Mouse (Mus musculus) adrenal gland, postnatal 25 days (tissue): ENCODE measurements around the gene Cdk19. TPM values are rescaled to one million over a fixed set of nuclear protein-coding genes. Genes with fewer than 3 reads are reported as not detected.
"Not testable (repeated sequence)": the region's sequence is repeated elsewhere in the genome, so short reads cannot be mapped to it uniquely, and the experiment has no call there.

ENCODE experiments used
- DNase-seq: peaks from one replicate; pipeline ENCODE4 v3.0.0; 2021; ENCODE audit warnings: mixed read lengths
- total RNA-seq: library from RNA; stranded (reverse); gene quantifications from 2 replicates; pipeline ENCODE4 v1.2.3, GENCODE M21; 2021

The Cdk19 gene
- total RNA-seq, 1 experiment from 2014 or later = 19.0 TPM

DNA sequence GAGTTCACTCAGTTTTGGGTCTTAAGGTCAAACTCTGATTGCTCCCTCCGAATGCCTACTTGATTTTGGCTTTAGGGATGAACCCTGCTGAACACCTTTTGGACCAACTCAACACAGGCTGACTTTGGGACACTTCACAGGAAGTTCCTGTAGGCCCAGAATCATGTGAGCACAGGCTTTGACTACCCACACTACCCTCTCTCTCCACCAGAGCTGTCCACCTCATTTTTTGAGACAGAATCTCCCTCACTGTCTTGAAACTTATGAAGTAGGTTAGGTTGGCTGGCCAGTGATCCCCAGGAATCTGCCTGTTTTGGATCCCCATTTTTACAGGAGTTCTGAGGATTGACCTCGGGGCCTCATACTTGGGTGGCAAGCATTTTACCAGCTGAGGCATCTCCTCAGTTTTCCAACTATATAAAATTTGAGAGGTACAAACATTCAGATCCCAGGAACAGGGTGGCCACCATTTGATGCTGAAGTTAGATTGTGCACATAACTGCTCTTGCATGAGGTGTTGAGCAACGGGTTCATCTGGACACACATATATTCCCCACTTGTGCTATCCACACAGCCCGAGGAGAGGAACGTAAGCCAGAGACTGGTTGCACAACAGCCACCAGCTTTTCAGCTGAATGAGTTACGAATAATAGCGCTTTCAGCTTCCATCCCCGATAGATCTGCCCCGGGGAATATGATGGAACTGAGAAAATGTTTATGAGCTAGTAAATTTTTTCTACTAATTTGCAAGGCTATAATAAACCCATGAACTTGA, 184.9 kb downstream of the Cdk19 start:
- no peak for DNase-seq

DNA sequence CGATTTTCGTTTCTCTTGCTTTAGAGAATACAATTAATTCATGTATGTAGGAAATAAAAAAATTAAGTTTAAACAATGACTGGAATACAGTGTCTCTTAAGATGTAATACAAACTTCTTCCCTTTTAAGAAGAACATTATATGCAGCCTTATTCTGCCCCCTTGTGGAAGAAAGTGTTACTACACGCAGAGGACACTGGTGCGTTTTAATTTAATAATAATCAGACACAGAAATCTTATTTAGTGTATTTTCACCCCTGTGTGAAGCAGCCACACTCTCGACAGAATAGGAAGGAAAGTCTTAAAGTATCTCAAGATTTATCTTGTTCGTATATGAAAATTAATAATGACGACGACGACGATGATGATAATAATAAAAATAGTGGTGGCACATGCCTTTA, 185.6 kb downstream of the Cdk19 start:
- DNase-seq = no peak

DNA sequence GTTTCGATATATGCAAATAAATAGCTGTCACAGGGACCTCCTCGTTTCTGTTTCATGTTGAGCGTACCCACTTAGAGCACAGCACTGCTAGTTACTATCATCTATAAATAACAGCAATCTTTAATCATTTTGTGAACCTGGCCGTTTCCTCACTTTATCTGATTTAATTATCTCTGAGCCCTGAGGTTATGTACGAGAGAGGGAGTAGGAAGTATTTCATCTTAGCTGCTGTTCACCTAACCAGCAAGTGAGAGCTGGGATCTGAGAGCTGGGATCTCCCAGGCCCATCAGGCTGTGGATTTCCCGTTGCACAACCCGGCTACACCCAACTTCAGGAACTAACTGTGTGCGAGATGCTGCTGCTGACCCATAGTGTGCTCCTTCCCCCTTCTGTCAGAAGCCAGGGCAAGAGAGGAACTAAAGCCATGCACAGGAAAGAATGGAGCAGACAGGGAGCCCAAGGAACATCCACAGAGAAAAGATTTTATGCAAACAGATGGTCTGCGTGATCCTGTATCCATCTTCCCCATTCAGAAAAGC, 186.3 kb downstream of the Cdk19 start:
- no peak for DNase-seq

DNA sequence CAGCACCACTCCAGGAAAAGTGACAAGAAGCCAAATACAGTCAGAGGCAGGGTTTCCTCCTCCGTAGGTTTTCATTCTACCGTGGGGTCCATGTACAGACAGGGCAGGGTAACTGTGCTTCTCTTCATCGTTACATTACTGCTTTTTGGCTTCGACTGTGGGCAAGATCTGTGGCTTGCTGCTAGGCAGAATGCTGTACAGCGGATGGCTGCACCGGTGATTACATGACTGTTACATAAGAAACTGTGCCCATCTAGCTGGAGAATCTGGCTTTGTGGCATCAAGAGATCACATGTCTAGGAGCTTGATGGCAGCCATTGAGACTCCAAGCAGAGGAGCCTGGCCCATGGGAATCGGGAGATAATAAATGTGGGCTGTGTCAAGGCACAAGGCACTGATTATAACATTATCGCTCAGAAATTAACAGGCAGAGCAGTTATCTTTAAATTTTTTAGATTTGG, 187.0 kb downstream of the Cdk19 start:
- DNase-seq = no peak

DNA sequence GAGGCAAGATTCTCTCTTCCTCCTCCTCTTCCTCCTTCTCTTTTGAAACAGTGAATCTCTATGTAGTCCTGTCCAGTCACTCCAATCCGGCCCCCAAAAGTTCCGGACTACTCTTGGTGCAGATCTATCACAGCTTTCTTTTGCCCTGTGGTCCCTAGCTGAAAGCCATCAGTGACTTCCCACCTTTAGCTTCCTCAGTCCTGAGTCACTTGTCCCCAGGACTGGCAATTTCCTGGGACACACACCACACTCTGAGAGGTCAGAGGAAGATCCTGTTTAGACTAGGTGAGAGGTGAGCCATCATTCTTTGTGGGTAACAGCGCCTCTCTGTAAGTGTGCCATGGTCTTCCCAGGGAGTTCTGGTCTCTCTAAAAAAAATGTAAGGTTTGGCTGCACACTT, 187.6 kb downstream of the Cdk19 start:
- no peak for DNase-seq

DNA sequence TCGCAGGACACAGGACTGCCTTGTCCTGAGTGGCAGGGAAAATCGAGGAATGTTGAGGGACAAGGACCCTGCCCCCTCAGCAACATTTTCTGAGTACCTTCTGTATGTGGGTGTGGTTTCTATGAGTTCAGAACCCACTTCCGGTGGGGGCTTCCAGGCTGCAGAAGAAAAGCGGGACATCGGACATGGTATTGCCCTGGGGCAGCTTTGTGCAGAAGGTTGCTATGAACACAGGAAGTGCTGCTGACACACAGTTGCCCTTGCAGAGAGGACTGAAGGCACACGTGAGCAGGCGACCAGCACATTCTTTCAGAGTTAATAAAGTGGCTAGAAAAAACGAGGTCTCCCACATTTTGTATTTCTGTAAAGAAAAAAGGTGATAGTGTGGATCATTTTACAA, 188.2 kb downstream of the Cdk19 start:
- DNase-seq = no peak

DNA sequence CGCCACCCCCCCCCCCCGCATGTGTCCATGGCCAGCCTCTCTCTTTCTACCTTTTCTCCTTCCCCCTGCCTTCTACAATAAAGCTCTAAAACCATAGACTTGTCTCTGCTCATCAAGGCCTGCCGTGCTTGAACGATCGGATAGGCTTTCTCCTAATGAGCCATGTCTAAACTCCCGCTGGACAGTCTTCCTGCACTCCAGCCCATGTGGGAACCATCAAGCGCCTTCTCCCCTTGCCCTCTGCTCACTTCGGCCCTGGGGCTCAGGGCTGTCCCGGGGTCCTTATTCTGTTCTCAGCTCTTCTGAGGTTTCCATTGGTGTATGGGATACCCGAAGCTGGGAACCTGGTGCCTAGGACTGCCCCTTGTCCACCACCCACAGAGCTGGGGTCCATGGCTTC, 189.3 kb downstream of the Cdk19 start:
- DNase-seq = no peak

DNA sequence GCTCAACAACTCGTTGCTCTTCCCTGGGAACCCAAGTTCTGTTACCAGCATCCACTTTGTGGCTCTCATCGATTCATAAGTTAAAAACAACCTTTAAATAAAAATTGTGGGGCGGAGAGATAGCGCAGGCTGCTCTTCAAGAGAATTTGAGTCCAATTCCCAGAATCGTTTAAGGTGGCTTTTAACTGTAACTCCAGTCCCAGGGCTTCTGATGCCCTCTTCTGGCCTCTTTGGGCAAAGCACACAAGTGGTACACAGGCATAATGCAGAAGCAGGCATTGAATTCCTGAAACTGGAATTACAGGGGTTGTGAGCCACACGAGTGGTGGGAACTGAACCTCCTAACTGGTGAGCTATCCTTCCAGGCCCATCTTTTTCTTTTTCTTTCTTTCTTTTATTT, 190.3 kb downstream of the Cdk19 start:
- DNase-seq = peak; percentile 22

DNA sequence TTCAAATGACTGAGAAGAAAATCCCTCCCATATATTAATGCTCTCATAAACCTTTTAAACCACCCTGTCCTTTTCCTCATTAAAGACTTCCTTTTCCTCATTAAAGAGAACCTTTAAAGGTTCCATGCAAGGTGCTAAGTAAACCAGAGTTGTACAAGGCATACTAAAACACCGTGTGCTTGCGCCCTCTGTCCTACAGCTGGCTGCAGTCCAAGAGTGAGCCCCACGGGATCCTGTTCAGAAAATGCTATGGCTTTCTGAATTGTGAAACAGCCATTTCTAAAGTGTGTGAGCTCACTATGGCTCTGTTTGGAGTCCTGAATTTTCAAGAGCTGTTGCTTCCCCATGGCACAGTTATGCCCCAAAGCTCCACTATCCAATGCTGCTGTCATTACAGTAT, 191.3 kb downstream of the Cdk19 start:
- no peak for DNase-seq

DNA sequence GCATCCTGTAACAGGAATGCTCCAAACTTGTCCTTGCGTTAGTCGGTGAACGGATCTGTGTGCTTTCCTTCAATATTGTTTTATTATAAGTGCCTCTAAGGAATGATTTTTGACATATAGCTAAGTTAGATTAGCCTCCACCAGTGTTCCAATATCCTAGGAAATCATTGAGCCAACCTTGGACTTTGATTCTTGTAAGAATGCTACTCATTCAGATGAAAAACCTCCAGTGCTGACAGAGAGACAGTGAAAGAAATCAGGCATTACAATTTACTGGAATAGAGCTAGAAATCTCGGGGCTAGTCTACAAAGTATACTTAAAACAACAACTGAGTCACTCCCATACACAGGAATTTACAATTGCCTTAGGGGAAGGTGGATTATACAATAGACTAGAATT, 193.2 kb downstream of the Cdk19 start:
- not testable (repeated sequence) for DNase-seq

Other genes with a start within 250 kb of the Cdk19 start
- 23.2 and 25.2 TPM in 2 replicates for gene Slc16a10, start 197.3 kb upstream of the Cdk19 start, total RNA-seq
- 20.0 and 32.1 TPM in 2 replicates for gene Rpf2, start 92.5 kb upstream of the Cdk19 start, total RNA-seq
- 40.8 and 63.8 TPM in 2 replicates for gene Gtf3c6, start 81.5 kb upstream of the Cdk19 start, total RNA-seq
- gene Amd1, start 37.4 kb upstream of the Cdk19 start, total RNA-seq = 41.1 and 55.9 TPM in 2 replicates
- not detected in 2 replicates for gene Slc22a16, start 230.8 kb downstream of the Cdk19 start, total RNA-seq